Comparison of ENCODE assay signal across 8 mouse cellular contexts in the genomic region with DNA sequence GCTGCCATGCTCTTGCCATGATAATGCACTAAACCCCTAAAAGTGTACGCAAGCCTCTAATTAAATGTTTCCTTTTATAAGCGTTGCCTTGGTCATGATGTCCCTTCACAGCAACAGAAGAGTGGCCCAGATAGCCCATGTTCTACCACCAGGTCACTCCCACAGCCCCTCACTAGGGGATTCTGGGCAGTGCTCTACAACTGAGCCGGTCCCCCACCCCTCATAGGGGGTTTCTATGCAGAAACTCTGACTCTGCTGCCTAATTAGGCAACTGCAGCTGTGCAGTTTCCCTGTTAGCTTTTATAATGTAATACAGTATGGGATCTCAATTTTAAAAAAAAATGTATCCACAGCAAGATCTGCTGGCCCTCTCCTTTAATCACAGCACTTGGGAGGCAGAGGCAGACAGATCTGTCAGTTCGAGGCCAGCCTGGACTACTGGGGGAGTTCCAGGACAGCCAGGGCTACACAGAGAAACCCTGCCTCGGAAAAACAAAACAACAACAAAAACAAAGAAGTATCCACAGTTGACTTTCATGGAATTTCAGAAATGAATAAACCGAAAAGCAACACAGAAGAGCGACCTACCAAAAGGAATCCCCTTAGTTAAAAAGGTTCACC. TPM values are rescaled to one million over a fixed set of nuclear protein-coding genes. Genes with fewer than 3 reads are reported as not detected.
DNase-seq lines count a peak whose midpoint lies in the region; ATAC-seq and TF ChIP-seq lines count a peak whose summit lies in the region.

No protein-coding gene starts in this region.

- H3K4me3 ChIP-seq in lung, embryonic 15.5 days, result peak overlapping the region; percentile 66
- H3K4me3 ChIP-seq in forebrain, embryonic 12.5 days (replicated peaks), result peak overlapping the region; percentile 61
- H3K4me3 ChIP-seq in intestine, postnatal 0 days (ENCODE audit: low read depth, low read length), result peak overlapping the region; percentile 46
- H3K4me3 ChIP-seq in neural tube, embryonic 14.5 days (ENCODE audit: low read depth, low read length), result peak overlapping the region; percentile 53

- DNase-seq in lung, postnatal 36 days, result no peak
- no peak for DNase-seq in retina, postnatal 1 day
- DNase-seq in cerebellum, postnatal 4 days (ENCODE audit: low spot score in 2 of 2), result no peak

- no peak for TF ChIP-seq CTCF in intestine, postnatal 0 days (IDR thresholded peaks at IDR 0.05; ENCODE audit: low read depth)

- H3K9ac ChIP-seq in lung, embryonic 15.5 days, result peak overlapping the region; percentile 73; the same call in 1 of the 2 replicates
- peak overlapping the region; percentile 77; the same call in 1 of the 2 replicates for H3K9ac ChIP-seq in forebrain, embryonic 12.5 days
- H3K9ac ChIP-seq in intestine, postnatal 0 days (ENCODE audit: low read depth, low read length), result peak overlapping the region; percentile 40; the same call in 1 of the 2 replicates
- H3K9ac ChIP-seq in neural tube, embryonic 14.5 days (replicated peaks; ENCODE audit: low read depth, low read length), result peak overlapping the region; percentile 56; the same call in 1 of the 2 replicates

- peak overlapping the region; percentile 71 for H3K4me2 ChIP-seq in lung, embryonic 15.5 days
- peak overlapping the region; percentile 72 for H3K4me2 ChIP-seq in forebrain, embryonic 12.5 days
- peak overlapping the region; percentile 77 for H3K4me2 ChIP-seq in intestine, postnatal 0 days (replicated peaks; ENCODE audit: low read depth)
- peak overlapping the region; percentile 73 for H3K4me2 ChIP-seq in neural tube, embryonic 14.5 days (ENCODE audit: low read depth, low read length)

- H3K27me3 ChIP-seq in lung, embryonic 15.5 days, result no peaks in the 10 kb centered on the region
- no peaks in the 10 kb centered on the region for H3K27me3 ChIP-seq in forebrain, embryonic 12.5 days
- no peaks in the 10 kb centered on the region for H3K27me3 ChIP-seq in intestine, postnatal 0 days (replicated peaks; ENCODE audit: control insufficient read depth, insufficient read depth, low read length)
- no peaks in the 10 kb centered on the region for H3K27me3 ChIP-seq in neural tube, embryonic 14.5 days (ENCODE audit: control insufficient read depth, insufficient read depth, low read length)

- WGBS in lung, embryonic 15.5 days, result 31% methylated on average over 7 of the region's 7 CpGs
- WGBS in forebrain, embryonic 12.5 days, result 35% methylated on average over 7 of the region's 7 CpGs
- WGBS in intestine, postnatal 0 days, result 32% methylated on average over 7 of the region's 7 CpGs
- 41% methylated on average over 7 of the region's 7 CpGs for WGBS in neural tube, embryonic 14.5 days

- H3K4me1 ChIP-seq in lung, embryonic 15.5 days, result 0 out of 2 replicates have a peak, but pooled peaks cover 3% of the 10 kb centered on the region
- peaks cover 9% of the 10 kb centered on the region; the same call in 1 of the 2 replicates for H3K4me1 ChIP-seq in forebrain, embryonic 12.5 days
- 0 out of 2 replicates have a peak, but pooled peaks cover 4% of the 10 kb centered on the region for H3K4me1 ChIP-seq in intestine, postnatal 0 days (replicated peaks; ENCODE audit: control insufficient read depth, insufficient read depth, low read length)
- H3K4me1 ChIP-seq in neural tube, embryonic 14.5 days (ENCODE audit: control insufficient read depth, insufficient read depth, low read length), result no peaks in the 10 kb centered on the region

- H3K27ac ChIP-seq in lung, embryonic 15.5 days, result no peak overlapping the region
- H3K27ac ChIP-seq in forebrain, embryonic 12.5 days, result no peak overlapping the region
- no peak overlapping the region for H3K27ac ChIP-seq in intestine, postnatal 0 days (ENCODE audit: low read depth, low read length)
- no peak overlapping the region for H3K27ac ChIP-seq in neural tube, embryonic 14.5 days (ENCODE audit: low read depth, low read length)

- peaks cover 15% of the 10 kb centered on the region for H3K36me3 ChIP-seq in lung, embryonic 15.5 days
- peaks cover 14% of the 10 kb centered on the region for H3K36me3 ChIP-seq in forebrain, embryonic 12.5 days (replicated peaks)
- peaks cover 7% of the 10 kb centered on the region for H3K36me3 ChIP-seq in intestine, postnatal 0 days (ENCODE audit: control insufficient read depth, insufficient read depth)
- peaks cover 8% of the 10 kb centered on the region; the same call in 1 of the 2 replicates for H3K36me3 ChIP-seq in neural tube, embryonic 14.5 days (ENCODE audit: control insufficient read depth, insufficient read depth, low read length)

- ATAC-seq in lung, embryonic 15.5 days (ENCODE audit: borderline replicate concordance, extremely low read depth, low FRiP score, low TSS enrichment), result peak; percentile 47; the same call in 1 of the 2 replicates
- peak; percentile 49; the same call in 1 of the 2 replicates for ATAC-seq in forebrain, embryonic 12.5 days (ENCODE audit: low FRiP score)
- ATAC-seq in intestine, postnatal 0 days, result peak; percentile 42; the same call in 1 of the 2 replicates
- ATAC-seq in neural tube, embryonic 14.5 days (ENCODE audit: low read depth), result peak; percentile 52
- no peak for ATAC-seq in activated CD4-positive, CD25-positive, alpha-beta regulatory T cell, adult 4 months

- no peaks in the 10 kb centered on the region for H3K9me3 ChIP-seq in lung, embryonic 15.5 days
- no peaks in the 10 kb centered on the region for H3K9me3 ChIP-seq in forebrain, embryonic 12.5 days
- H3K9me3 ChIP-seq in intestine, postnatal 0 days (ENCODE audit: control insufficient read depth), result no peaks in the 10 kb centered on the region
- H3K9me3 ChIP-seq in neural tube, embryonic 14.5 days (ENCODE audit: control insufficient read depth, low read length), result no peaks in the 10 kb centered on the region

RNA-seq across cellular contexts. Expression of a gene that starts 0.4 kb away (rescaled TPM):
- polyA plus RNA-seq in lung, embryonic 15.5 days (2015; fragmentation: Nextera tagmentation; extraction: Ambion mirVana), result 8.7 and 9.3 TPM in 2 replicates
- 7.6 and 7.7 TPM in 2 replicates for polyA plus RNA-seq in forebrain, embryonic 12.5 days (2016; fragmentation: Nextera tagmentation; extraction: Ambion mirVana)
- 2.2 and 3.2 TPM in 2 replicates for polyA plus RNA-seq in intestine, postnatal 0 days (2015; fragmentation: Nextera tagmentation; extraction: Ambion mirVana)
- polyA plus RNA-seq in neural tube, embryonic 14.5 days (2014; fragmentation: Nextera tagmentation; extraction: Ambion mirVana), result 6.4 and 8.9 TPM in 2 replicates
- polyA plus RNA-seq in activated CD4-positive, CD25-positive, alpha-beta regulatory T cell, adult 4 months (2017; shearing (Covaris generic)), result 1 to 10 TPM in 1 of 2 experiments, under 1 TPM in 1; 0.61 to 2.0 TPM

RNA-seq across cellular contexts. Expression of a gene that starts 15.2 kb away (rescaled TPM):
- polyA plus RNA-seq in lung, embryonic 15.5 days (2015; fragmentation: Nextera tagmentation; extraction: Ambion mirVana), result 3.8 and 3.9 TPM in 2 replicates
- polyA plus RNA-seq in forebrain, embryonic 12.5 days (2016; fragmentation: Nextera tagmentation; extraction: Ambion mirVana), result 3.2 and 3.6 TPM in 2 replicates
- polyA plus RNA-seq in intestine, postnatal 0 days (2015; fragmentation: Nextera tagmentation; extraction: Ambion mirVana), result 0.86 and 0.98 TPM in 2 replicates
- 7.0 and 7.2 TPM in 2 replicates for polyA plus RNA-seq in neural tube, embryonic 14.5 days (2014; fragmentation: Nextera tagmentation; extraction: Ambion mirVana)
- under 1 TPM; 0.46 to 0.68 TPM for polyA plus RNA-seq in activated CD4-positive, CD25-positive, alpha-beta regulatory T cell, adult 4 months (2017; shearing (Covaris generic))

RNA-seq across cellular contexts. Expression of a gene that starts 31.3 kb away (rescaled TPM):
- polyA plus RNA-seq in lung, embryonic 15.5 days (2015; fragmentation: Nextera tagmentation; extraction: Ambion mirVana), result 36.2 and 37.9 TPM in 2 replicates
- polyA plus RNA-seq in forebrain, embryonic 12.5 days (2016; fragmentation: Nextera tagmentation; extraction: Ambion mirVana), result 44.5 and 44.8 TPM in 2 replicates
- polyA plus RNA-seq in intestine, postnatal 0 days (2015; fragmentation: Nextera tagmentation; extraction: Ambion mirVana), result 4.6 and 5.1 TPM in 2 replicates
- 37.3 and 39.6 TPM in 2 replicates for polyA plus RNA-seq in neural tube, embryonic 14.5 days (2014; fragmentation: Nextera tagmentation; extraction: Ambion mirVana)
- 10 to 100 TPM; 16.6 to 17.4 TPM for polyA plus RNA-seq in activated CD4-positive, CD25-positive, alpha-beta regulatory T cell, adult 4 months (2017; shearing (Covaris generic))

RNA-seq across cellular contexts. Expression of a gene that starts 32.4 kb away (rescaled TPM):
- polyA plus RNA-seq in lung, embryonic 15.5 days (2015; fragmentation: Nextera tagmentation; extraction: Ambion mirVana), result 5.1 and 6.5 TPM in 2 replicates
- polyA plus RNA-seq in forebrain, embryonic 12.5 days (2016; fragmentation: Nextera tagmentation; extraction: Ambion mirVana), result 5.3 TPM in 2 replicates
- polyA plus RNA-seq in intestine, postnatal 0 days (2015; fragmentation: Nextera tagmentation; extraction: Ambion mirVana), result 0.65 and 0.73 TPM in 2 replicates
- polyA plus RNA-seq in neural tube, embryonic 14.5 days (2014; fragmentation: Nextera tagmentation; extraction: Ambion mirVana), result 3.8 and 4.5 TPM in 2 replicates
- 1 to 10 TPM; 1.8 to 2.7 TPM for polyA plus RNA-seq in activated CD4-positive, CD25-positive, alpha-beta regulatory T cell, adult 4 months (2017; shearing (Covaris generic))

RNA-seq across cellular contexts. Expression of a gene that starts 46.7 kb away (rescaled TPM):
- 10.3 and 10.4 TPM in 2 replicates for polyA plus RNA-seq in lung, embryonic 15.5 days (2015; fragmentation: Nextera tagmentation; extraction: Ambion mirVana)
- polyA plus RNA-seq in forebrain, embryonic 12.5 days (2016; fragmentation: Nextera tagmentation; extraction: Ambion mirVana), result 17.8 and 19.0 TPM in 2 replicates
- 3.1 and 3.2 TPM in 2 replicates for polyA plus RNA-seq in intestine, postnatal 0 days (2015; fragmentation: Nextera tagmentation; extraction: Ambion mirVana)
- polyA plus RNA-seq in neural tube, embryonic 14.5 days (2014; fragmentation: Nextera tagmentation; extraction: Ambion mirVana), result 19.2 and 24.2 TPM in 2 replicates
- polyA plus RNA-seq in activated CD4-positive, CD25-positive, alpha-beta regulatory T cell, adult 4 months (2017; shearing (Covaris generic)), result 1 to 10 TPM; 7.8 to 9.3 TPM
